Mouse (Mus musculus) G1E (cell line): Measurements from ENCODE around the gene Wdr73.

Source experiments
- CTCF ChIP-seq: IDR thresholded peaks from 2 replicates; pipeline ENCODE4 v1.5.1; 2012; ENCODE audit warnings: low read depth, low read length, inconsistent platforms, mixed read lengths
- GATA1 ChIP-seq: IDR thresholded peaks from 2 replicates; pipeline ENCODE4 v1.6.1; 2012; ENCODE audit warnings: borderline replicate concordance, low read length, inconsistent platforms, mixed read lengths

DNA sequence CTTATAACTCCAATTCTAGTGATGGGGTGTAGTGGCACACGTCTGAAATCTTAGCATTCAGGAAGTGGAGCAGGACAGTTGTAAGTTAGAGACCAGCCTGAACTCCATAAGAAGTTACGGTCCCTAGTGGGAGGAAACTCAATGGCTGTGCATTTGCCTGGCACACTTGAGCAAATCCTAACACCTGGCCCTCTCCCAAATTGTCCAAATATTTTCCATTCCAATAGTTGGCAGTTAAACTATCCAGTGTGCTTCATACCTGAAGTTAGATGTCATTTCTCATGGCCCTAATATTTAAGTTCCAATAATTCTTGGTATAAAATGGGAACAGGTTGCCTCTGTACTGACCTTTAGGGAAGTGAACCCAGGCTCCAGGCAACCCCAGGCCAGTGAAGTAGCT lies 32.4 kb downstream of the Wdr73 start:
- TF ChIP-seq GATA1 (no peak), CTCF (no peak)
